Mouse (Mus musculus) limb, embryonic 14.5 days (tissue): ENCODE measurements at regions not wholly inside any gene's neighbourhood (a gene's known extent, or its start where the extent isn't known, plus 50 kb on each side); places are given as distances from the start of the nearest gene placed in this dataset.

ENCODE experiments used
- ATAC-seq: fragments of 200-750 bp; cut with Nextera tagmentation; 2 replicates; pipeline ENCODE4 v1.8.0; 2017; ENCODE audit warnings: low read depth, moderate number of reproducible peaks, moderate TSS enrichment; ENCODE audit not compliant: low FRiP score
- DNase-seq: peaks from one replicate; pipeline ENCODE4 v3.0.0-alpha.2; 2015; ENCODE audit warnings: low spot score
- H3K27ac ChIP-seq: fragments of 300-500 bp; sonication (generic); replicated peaks from 2 replicates; pipeline ENCODE4 v1.5.1; 2014; ENCODE audit warnings: low read depth, mild to moderate bottlenecking, low read length, moderate library complexity, mixed read lengths
- H3K27me3 ChIP-seq: fragments of 300-500 bp; sonication (generic); 2 replicates; pipeline ENCODE4 v1.6.1; 2014; ENCODE audit warnings: low read length, mixed read lengths; ENCODE audit not compliant: control insufficient read depth, insufficient read depth
- H3K36me3 ChIP-seq: fragments of 300-500 bp; sonication (generic); 2 replicates; pipeline ENCODE4 v1.6.1; 2014; ENCODE audit warnings: mild to moderate bottlenecking, low read length, moderate library complexity, mixed read lengths; ENCODE audit not compliant: control insufficient read depth, insufficient read depth
- H3K4me1 ChIP-seq: fragments of 300-500 bp; sonication (generic); 2 replicates; pipeline ENCODE4 v1.6.1; 2014; ENCODE audit warnings: antibody characterized with exemption, low read length, mixed read lengths; ENCODE audit not compliant: control insufficient read depth, insufficient read depth
- H3K4me2 ChIP-seq: fragments of 300-500 bp; sonication (generic); replicated peaks from 2 replicates; pipeline ENCODE4 v1.6.1; 2014; ENCODE audit warnings: low read depth, mild to moderate bottlenecking, low read length, moderate library complexity; ENCODE audit not compliant: severe bottlenecking
- H3K4me3 ChIP-seq: fragments of 300-500 bp; sonication (generic); replicated peaks from 2 replicates; pipeline ENCODE4 v1.5.1; 2014; ENCODE audit warnings: low read length
- H3K9ac ChIP-seq: fragments of 300-500 bp; sonication (generic); 2 replicates; pipeline ENCODE4 v1.6.1; 2014; ENCODE audit warnings: mild to moderate bottlenecking, low read depth, low read length, moderate library complexity; ENCODE audit not compliant: severe bottlenecking
- H3K9me3 ChIP-seq: fragments of 300-500 bp; sonication (generic); 2 replicates; pipeline ENCODE4 v1.6.1; 2016; ENCODE audit warnings: low read length; ENCODE audit not compliant: control insufficient read depth
- POLR2A ChIP-seq: fragments of 200-500 bp; IDR thresholded peaks from 2 replicates; pipeline ENCODE4 v1.8.0; 2012; ENCODE audit warnings: inconsistent platforms, mild to moderate bottlenecking, moderate library complexity, borderline replicate concordance; ENCODE audit not compliant: insufficient read depth, insufficient read length; ENCODE audit errors: extremely low read depth
- WGBS: fragments of 180-500 bp; shearing (Covaris S2); extraction: QIAGEN DNeasy Blood & Tissue Kit; methylation state at CpG from one replicate; pipeline ENCODE4 v1.1.7; 2014; 5-methylcytosine and 5-hydroxymethylcytosine counted together

DNA sequence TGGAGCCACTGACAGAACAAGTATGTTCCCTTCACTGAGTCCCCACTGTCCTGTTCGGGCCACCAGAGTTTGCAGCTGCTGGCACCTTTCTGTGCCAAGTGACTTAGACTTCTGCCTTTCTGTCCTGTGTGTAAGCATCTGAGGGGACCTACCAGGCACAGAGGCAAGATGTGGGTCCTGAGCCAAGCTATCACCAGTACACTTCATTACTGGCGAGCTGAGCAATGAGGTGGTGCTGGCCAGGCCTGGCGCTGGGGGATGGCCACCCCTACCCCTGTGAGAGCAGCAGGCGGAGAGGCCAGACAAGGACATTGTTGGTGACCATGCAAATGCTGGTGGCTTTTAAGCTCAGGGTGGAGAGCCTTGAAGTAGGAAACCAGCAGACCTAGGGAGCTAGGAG, 87.6 kb upstream of the Mrps6 start:
- no peak for DNase-seq
- TF ChIP-seq POLR2A: no peak
- ATAC-seq: no peak
- Histone ChIP-seq H3K36me3 (no peaks in the 10 kb centered on the region), H3K4me2 (no peak overlapping the region), H3K4me1 (no peaks in the 10 kb centered on the region), H3K9ac (no peak overlapping the region), H3K27me3 (no peaks in the 10 kb centered on the region), H3K4me3 (no peak overlapping the region), H3K27ac (no peak overlapping the region), H3K9me3 (no peaks in the 10 kb centered on the region)
- WGBS: 80% methylated on average over 4 of the region's 4 CpGs

DNA sequence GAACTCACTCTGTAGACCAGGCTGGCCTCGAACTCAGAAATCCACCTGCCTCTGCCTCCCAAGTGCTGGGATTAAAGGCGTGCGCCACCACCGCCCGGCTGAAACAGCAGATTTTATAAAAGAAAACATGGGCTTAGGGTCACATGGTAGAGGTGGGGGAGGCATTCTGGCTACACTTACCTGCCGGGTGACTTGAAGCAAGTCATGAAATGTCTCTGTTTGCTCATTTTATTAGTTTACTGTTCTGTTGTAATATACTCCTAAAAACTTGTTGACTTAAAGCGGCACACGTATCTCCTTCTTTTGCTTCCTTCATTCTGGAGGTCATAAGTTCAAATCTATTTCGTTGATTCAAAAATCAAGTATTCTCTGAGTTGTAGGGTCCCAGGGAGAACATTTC, 84.9 kb upstream of the Mrps6 start:
- 91% methylated on average over 9 of the region's 9 CpGs for WGBS
- no peak overlapping the region for H3K4me3 ChIP-seq
- H3K27ac ChIP-seq: no peak overlapping the region
- H3K9ac ChIP-seq: no peak overlapping the region
- H3K27me3 ChIP-seq: no peaks in the 10 kb centered on the region
- H3K4me1 ChIP-seq: no peaks in the 10 kb centered on the region
- no peaks in the 10 kb centered on the region for H3K36me3 ChIP-seq
- no peaks in the 10 kb centered on the region for H3K9me3 ChIP-seq
- no peak for DNase-seq
- H3K4me2 ChIP-seq: no peak overlapping the region
- no peak for ATAC-seq
- no peak for TF ChIP-seq POLR2A

DNA sequence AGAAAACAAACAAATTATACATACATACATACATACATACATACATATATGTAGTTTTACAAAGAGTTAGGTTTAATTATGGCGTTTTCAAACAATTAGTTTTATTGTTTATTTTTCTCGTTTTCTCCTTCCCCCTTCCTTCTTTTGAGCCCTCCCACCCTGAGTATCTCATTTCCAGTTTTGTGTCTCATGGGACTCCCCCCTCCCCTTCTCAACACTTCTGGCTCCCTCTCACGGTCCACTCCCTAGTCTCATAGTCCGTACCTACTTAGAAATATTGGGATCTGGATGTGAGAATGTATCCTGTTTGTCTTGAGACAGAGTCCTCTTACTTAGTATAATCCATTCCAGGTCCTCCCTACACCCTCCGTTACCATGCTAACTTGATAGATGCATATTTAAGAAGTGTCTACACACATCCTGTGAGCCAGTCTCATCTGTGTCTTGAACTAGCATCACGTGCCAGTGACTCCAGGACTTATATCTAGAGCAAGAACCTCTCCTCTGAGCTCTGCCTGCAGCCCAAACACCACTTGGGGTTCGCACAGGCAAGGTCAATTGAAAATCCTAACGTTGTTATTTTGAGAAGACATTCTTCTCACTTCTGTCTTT, 81.8 kb upstream of the Mrps6 start:
- no peaks in the 10 kb centered on the region for H3K27me3 ChIP-seq
- TF ChIP-seq POLR2A: no peak
- no peaks in the 10 kb centered on the region for H3K36me3 ChIP-seq
- H3K9ac ChIP-seq: no peak overlapping the region
- H3K9me3 ChIP-seq: no peaks in the 10 kb centered on the region
- no peak overlapping the region for H3K27ac ChIP-seq
- no peak overlapping the region for H3K4me2 ChIP-seq
- 71% methylated on average over 8 of the region's 8 CpGs for WGBS
- DNase-seq (no peak), ATAC-seq (no peak)
- H3K4me3 ChIP-seq: no peak overlapping the region
- H3K4me1 ChIP-seq: no peaks in the 10 kb centered on the region

GRCm38 (mm10) chr16:91978423-91978822, 79.6 kb upstream of the Mrps6 start:
- Histone ChIP-seq H3K9ac (no peak overlapping the region), H3K4me3 (no peak overlapping the region), H3K36me3 (no peaks in the 10 kb centered on the region), H3K4me1 (no peaks in the 10 kb centered on the region), H3K27ac (no peak overlapping the region), H3K27me3 (no peaks in the 10 kb centered on the region), H3K4me2 (no peak overlapping the region), H3K9me3 (no peaks in the 10 kb centered on the region)
- ATAC-seq (no peak), DNase-seq (no peak)
- 25% methylated on average over 4 of the region's 4 CpGs for WGBS
- TF ChIP-seq POLR2A: no peak

- ATAC-seq (no peak), DNase-seq (no peak)
- Histone ChIP-seq H3K36me3 (no peaks in the 10 kb centered on the region), H3K27ac (no peak overlapping the region), H3K4me1 (no peaks in the 10 kb centered on the region), H3K9ac (no peak overlapping the region), H3K27me3 (no peaks in the 10 kb centered on the region), H3K9me3 (no peaks in the 10 kb centered on the region), H3K4me2 (no peak overlapping the region), H3K4me3 (no peak overlapping the region)
- TF ChIP-seq POLR2A: no peak
- 19% methylated on average over 5 of the region's 5 CpGs for WGBS
Measured at GRCm38 (mm10) chr16:91978846-91979245, 79.2 kb upstream of the Mrps6 start.

DNA sequence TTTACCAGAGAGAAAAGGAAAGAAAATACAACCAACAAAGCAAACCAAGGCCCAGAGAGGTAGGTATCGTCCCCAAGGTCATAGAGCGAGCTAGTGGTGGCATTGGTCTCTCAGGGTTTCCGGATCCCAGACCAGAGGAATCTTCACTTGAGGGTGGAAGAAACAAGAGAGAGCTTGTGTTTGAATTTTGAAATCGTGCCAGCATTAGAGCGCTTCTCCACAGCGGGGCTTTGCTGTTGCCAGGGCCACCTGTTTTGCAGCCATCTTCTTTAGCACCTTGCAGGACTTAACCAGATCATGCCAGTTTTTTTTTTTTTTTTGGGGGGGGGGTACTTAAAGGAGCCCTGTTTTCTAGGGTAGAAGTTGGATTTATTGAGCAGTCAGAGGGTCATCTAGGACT, 77.6 kb upstream of the Mrps6 start:
- Histone ChIP-seq H3K36me3 (no peaks in the 10 kb centered on the region), H3K4me3 (no peak overlapping the region), H3K27ac (no peak overlapping the region), H3K4me2 (no peak overlapping the region), H3K27me3 (no peaks in the 10 kb centered on the region), H3K9ac (no peak overlapping the region), H3K9me3 (no peaks in the 10 kb centered on the region), H3K4me1 (no peaks in the 10 kb centered on the region)
- 85% methylated on average over 6 of the region's 6 CpGs for WGBS
- ATAC-seq: no peak
- no peak for TF ChIP-seq POLR2A
- DNase-seq: no peak
